Mouse (Mus musculus): ENCODE results near the gene Tmem199.

DNA sequence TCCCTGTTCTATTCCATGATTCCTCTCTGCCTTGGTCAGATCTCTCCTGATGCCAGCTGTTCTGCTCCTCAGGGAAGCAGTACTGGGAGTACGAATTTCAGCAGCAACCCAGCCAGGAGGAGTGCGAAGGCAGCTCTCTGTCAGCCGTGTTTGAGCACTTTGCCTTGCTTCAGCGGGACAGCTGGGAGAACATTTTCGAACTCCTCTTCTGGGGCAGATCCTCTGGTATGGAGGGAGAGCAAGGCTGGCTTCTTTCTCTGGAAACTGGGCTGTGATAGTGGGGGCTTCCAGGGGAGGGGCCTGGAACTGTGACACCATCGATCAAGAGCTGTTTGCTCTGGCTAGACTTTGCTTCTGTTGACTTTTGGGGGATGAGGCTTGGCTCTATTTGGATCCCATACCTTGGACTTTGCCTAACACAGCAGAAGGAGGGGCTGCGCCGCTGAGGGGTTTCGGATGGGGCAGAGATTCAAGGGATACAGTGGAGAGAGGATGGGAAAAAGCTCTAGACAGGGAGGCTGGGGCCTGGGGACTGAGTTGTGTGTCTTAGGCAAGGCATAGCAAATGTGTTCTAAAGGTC is 11.3 kb downstream of the Tmem199 start:
- TF ChIP-seq EP300 (IDR thresholded peaks at IDR 0.05; ENCODE audit: low read depth) (no peak), CTCF (IDR thresholded peaks at IDR 0.05; ENCODE audit: low read depth) (no peak)
